Mouse (Mus musculus): ENCODE results near the gene Xxylt1. TPM values are rescaled to one million over a fixed set of nuclear protein-coding genes. Genes with fewer than 3 reads are reported as not detected.
A peak's percentile ranks its signal among the peaks of the same experiment; 100 is the strongest.

Gene Xxylt1
- total RNA-seq, 2 experiments from 2014 or later = 6.1 to 8.5 TPM

GRCm38 (mm10) chr16:30998711-30999110 lies 82.5 kb downstream of the Xxylt1 start:
- ATAC-seq (replicated peaks; ENCODE audit: low FRiP score, low TSS enrichment, poor library complexity, severe bottlenecking) = no peak

- no peak for ATAC-seq (replicated peaks; ENCODE audit: low FRiP score, low TSS enrichment, poor library complexity, severe bottlenecking)
Observed at GRCm38 (mm10) chr16:30998048-30998447, 83.2 kb downstream of the Xxylt1 start.

- no peak for ATAC-seq (replicated peaks; ENCODE audit: low FRiP score, low TSS enrichment, poor library complexity, severe bottlenecking)
Observed at GRCm38 (mm10) chr16:30995446-30995845, 85.8 kb downstream of the Xxylt1 start.

DNA sequence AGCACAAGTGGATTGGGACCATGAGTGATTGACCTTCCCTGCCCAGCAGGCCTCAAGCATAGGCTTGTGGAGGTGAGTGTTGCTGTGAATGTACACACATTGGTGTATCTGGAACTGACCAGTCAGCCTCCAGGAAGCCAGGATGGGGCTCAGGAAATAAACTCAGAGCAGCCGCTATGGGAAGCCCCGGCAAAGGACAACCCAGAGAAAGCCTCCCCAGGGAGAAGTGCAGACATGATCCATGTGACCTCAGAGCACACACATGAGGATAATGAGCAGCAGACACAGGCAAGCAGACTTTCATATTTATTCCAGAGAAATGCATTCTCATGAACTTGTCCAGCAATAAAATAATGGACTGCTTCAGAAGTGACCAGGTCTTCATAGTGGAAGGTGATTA lies 86.4 kb downstream of the Xxylt1 start:
- no peak for ATAC-seq (replicated peaks; ENCODE audit: low FRiP score, low TSS enrichment, poor library complexity, severe bottlenecking)

GRCm38 (mm10) chr16:30994296-30994695 lies 86.9 kb downstream of the Xxylt1 start:
- ATAC-seq (replicated peaks; ENCODE audit: low FRiP score, low TSS enrichment, poor library complexity, severe bottlenecking) = no peak

GRCm38 (mm10) chr16:30992568-30992967 lies 88.7 kb downstream of the Xxylt1 start:
- ATAC-seq (replicated peaks; ENCODE audit: low FRiP score, low TSS enrichment, poor library complexity, severe bottlenecking) = no peak

DNA sequence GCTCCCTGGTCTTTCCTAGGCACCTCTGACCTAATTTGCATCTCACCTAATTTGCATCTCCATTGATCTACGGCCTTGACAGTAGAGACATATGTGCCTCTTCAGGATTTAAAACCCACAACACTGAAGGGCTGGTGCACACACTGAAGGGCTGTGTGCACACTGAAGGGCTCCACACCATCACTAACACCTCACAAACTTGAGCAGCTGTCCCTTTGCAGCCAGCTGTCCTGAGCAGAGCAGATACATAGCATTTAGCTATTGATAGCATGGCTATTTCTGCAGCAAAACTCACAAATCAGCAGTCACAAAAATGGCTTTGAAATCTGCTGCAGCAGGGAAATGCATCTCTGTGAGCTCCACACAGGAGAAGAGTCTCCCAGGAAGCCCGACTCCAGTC lies 90.6 kb downstream of the Xxylt1 start:
- ATAC-seq (replicated peaks; ENCODE audit: low FRiP score, low TSS enrichment, poor library complexity, severe bottlenecking) = no peak

DNA sequence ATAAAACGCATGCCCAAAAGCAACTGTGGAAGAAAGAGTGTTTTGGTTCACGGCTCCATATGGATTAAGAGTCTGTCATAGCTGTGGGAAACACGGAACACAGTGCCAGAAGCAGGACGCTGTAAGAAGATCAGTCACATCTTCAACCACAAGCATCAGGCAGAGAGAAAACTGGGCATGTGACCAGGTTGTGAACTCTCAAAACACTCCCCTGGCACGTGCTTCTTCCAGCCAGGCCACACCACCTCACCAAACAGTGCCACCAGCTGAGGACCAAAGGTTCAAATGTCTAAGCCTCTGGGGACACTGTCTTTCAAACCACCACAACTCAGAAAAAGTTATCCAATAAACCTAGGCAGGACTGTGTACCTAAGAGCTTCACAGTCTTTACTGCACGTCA lies 93.0 kb downstream of the Xxylt1 start:
- no peak for ATAC-seq (replicated peaks; ENCODE audit: low FRiP score, low TSS enrichment, poor library complexity, severe bottlenecking)

- no peak for ATAC-seq (replicated peaks; ENCODE audit: low FRiP score, low TSS enrichment, poor library complexity, severe bottlenecking)
Observed at GRCm38 (mm10) chr16:30987684-30988083, 93.5 kb downstream of the Xxylt1 start.

DNA sequence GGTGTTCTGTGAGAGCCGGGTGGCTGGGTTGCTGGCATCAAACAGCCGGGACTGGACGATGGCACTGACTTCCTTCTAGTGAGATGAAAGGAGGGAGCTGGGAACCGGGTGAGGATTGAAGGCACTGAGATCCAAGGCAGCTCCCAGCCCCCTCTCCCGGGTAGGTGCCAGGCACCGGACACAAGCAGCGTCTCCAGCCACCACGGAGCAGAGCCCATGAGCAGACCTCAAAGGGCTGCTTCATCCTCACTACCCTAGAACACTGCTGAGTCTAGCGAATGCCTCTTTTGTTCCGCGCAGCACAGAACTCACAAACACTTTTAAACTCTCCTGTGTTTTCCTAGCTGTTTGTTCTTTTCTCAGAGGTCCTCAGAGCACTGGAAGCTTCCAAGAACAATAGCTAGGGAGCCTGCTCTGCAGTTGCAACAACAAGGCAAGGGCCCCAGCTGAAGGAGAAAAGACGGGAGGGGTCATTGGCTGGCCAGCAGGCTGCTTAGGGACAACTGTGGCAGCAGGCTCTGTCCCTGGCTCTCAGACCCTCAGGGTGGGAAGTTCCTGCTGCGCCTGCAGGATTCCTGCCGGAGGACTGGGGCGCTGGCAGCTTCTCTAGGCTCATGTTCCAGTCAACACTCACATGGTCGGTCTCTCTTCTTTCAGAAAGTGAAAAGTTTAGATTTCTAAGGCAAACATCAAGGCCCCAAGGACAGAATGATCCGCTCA lies 96.2 kb downstream of the Xxylt1 start:
- ATAC-seq (replicated peaks; ENCODE audit: low FRiP score, low TSS enrichment, poor library complexity, severe bottlenecking) = no peak

DNA sequence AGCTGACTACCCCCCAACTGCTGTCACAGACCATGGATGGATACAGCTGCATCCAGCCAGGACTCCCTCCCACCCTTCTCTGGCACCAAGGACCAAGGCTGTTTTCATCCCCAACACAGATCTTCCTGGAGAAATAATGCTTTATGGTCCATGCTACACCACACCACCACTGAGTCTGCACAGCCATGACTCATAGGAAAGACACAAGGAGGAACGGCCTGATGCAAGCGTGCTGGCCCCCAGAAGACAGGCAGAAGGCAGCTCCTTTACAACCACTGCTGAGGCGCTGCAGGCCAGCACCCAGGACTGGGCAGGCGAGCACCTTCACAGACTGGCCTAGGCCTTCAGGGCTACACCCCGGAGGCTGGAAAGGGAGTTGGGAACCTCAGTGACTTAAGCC lies 97.1 kb downstream of the Xxylt1 start:
- ATAC-seq (replicated peaks; ENCODE audit: low FRiP score, low TSS enrichment, poor library complexity, severe bottlenecking) = no peak

GRCm38 (mm10) chr16:30983699-30984098 lies 97.5 kb downstream of the Xxylt1 start:
- no peak for ATAC-seq (replicated peaks; ENCODE audit: low FRiP score, low TSS enrichment, poor library complexity, severe bottlenecking)

DNA sequence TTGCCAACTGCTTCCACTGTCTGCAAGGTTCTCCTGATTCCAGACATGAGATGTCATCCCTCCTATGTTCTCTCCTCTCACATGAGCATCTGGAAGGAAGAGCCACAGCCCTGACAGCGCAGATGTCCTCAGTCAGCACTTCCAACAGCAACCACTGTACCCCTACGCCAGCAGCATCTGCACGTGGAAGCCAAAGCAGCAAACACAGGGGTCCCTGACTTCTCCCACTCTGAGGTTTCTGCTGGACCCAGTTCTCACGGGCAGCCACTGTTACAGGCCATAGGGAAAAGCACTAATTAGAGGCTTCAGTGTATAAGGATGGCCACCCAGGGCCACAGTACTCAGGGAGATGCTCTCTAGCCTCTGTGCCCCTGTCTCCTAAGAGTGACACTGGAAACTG lies 98.0 kb downstream of the Xxylt1 start:
- no peak for ATAC-seq (replicated peaks; ENCODE audit: low FRiP score, low TSS enrichment, poor library complexity, severe bottlenecking)

DNA sequence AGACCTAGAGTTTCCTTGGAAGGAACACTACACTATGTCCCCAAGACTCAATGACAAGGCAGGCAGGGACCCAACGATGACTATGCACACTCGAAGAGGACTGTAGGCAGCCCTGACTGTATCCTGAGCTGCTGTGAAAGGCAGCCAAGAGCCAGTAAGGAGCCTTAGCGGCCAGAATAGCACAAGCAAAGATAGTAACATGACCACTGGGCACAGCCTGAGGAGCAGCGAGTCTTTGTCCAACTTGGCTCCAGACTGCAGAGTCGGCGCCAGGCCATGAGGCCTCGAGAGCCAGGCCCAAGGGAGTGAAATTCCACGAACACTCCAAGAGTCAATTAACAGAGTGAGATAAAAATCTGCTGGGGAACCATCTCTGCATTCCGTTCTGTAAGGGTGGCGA lies 99.9 kb downstream of the Xxylt1 start:
- no peak for ATAC-seq (replicated peaks; ENCODE audit: low FRiP score, low TSS enrichment, poor library complexity, severe bottlenecking)

- no peak for ATAC-seq (replicated peaks; ENCODE audit: low FRiP score, low TSS enrichment, poor library complexity, severe bottlenecking)
Observed at GRCm38 (mm10) chr16:30979905-30980304, 101.3 kb downstream of the Xxylt1 start.

DNA sequence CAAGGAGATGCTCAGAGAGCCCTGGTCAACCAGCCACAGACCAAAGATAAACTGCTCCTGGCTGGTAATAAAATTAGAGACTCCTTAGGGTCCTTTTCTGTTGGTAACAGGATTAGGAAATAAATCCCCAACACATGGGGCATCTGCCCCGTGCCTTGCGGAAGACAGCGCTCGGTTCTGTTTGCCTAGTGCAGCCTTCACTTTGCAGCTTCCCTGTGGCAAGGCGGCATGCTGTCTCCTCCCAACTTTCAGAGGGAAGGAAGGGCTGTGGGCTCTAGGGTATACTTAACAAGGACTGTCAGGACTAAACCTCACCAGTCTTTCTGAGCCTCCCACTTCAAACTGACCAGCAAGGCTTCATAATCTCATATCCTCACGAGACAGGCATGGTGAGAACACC lies 103.5 kb downstream of the Xxylt1 start:
- ATAC-seq (replicated peaks; ENCODE audit: low FRiP score, low TSS enrichment, poor library complexity, severe bottlenecking) = no peak

- ATAC-seq (replicated peaks; ENCODE audit: low FRiP score, low TSS enrichment, poor library complexity, severe bottlenecking) = peak; percentile 98
Observed at GRCm38 (mm10) chr16:30977186-30977585, 104.0 kb downstream of the Xxylt1 start.

GRCm38 (mm10) chr16:30974549-30974948 lies 106.7 kb downstream of the Xxylt1 start:
- no peak for ATAC-seq (replicated peaks; ENCODE audit: low FRiP score, low TSS enrichment, poor library complexity, severe bottlenecking)

DNA sequence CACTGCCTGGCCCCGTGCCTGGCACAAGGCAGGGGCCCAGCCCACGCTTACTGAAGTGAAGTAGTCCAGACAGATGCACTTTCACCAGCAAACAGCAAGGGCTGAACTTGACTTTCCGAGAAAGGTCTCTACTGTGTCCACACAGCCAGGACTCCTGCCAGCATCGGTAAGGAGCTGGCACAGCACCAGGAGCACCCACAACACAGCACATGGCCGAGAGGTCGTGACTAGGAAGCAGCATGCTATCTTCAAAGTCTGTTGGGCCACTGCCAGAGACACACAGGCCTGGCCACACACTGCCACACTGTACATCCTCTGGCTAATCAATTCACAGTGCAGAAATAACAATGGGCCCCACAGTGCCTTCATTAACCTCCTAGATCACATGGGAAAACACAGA lies 107.8 kb downstream of the Xxylt1 start:
- ATAC-seq (replicated peaks; ENCODE audit: low FRiP score, low TSS enrichment, poor library complexity, severe bottlenecking) = no peak; the same call in 1 of the 2 replicates

GRCm38 (mm10) chr16:30971950-30972541 lies 109.2 kb downstream of the Xxylt1 start:
- ATAC-seq (replicated peaks; ENCODE audit: low FRiP score, low TSS enrichment, poor library complexity, severe bottlenecking) = 0 out of 2 replicates have a peak, but pooled peaks have one; percentile 28
